Mouse (Mus musculus): ENCODE measurements at regions not wholly inside any gene's neighbourhood (a gene's known extent, or its start where the extent isn't known, plus 50 kb on each side); places are given as distances from the start of the nearest gene placed in this dataset.

DNA sequence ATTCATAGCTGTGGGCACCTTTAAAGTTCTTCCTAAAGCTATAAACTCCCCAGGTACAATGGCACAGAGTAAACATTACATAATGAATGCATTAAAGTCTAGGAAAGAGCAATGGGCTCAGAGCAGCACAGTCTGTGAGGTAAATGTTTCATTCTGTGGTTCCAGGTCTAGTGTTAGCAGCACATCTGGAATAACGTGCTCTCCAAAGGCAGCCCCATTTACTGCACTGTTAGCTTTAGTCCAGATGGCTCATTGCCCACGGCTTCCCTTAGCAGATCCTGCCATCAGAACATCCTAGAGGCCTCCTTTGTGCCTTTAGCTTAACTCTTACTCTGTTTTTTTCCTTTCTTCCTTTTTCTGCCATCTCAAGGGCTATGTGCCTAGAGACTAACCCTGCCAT lies 87.7 kb upstream of the Tspan7 start:
- Histone ChIP-seq H3K36me3 (no peaks in the 10 kb centered on the region), H3K4me3 (replicated peaks) (no peak overlapping the region), H3K4me2 (no peak overlapping the region), H3K9ac (no peak overlapping the region), H3K4me1 (no peaks in the 10 kb centered on the region), H3K27ac (no peak overlapping the region), H3K9me3 (replicated peaks) (no peaks in the 10 kb centered on the region), H3K27me3 (no peaks in the 10 kb centered on the region)
- no peak for ATAC-seq (replicated peaks; ENCODE audit: low FRiP score)
- WGBS: 58% methylated on average over 2 of the region's 2 CpGs

DNA sequence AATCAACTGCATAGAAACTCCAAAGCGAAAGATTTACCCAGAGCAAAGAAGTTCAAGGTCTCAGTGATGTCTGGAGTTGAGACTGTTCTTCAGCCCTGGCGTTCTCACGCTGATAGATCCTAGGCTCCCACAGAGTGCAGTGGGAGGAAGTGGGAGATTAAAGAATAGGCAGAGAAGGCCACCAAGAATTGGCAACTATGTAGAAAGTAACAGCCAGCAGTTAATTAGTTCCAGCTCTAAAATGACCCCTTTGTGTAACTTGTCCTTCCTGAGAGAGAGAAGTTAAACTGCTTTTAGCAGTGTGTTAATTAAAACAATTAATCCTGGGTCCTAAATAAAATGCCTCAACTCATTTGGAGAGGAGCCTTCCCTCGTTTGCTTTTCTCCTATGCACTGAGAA lies 73.7 kb upstream of the Tspan7 start:
- H3K27ac ChIP-seq: no peak overlapping the region
- ATAC-seq (replicated peaks; ENCODE audit: low FRiP score): no peak
- H3K4me3 ChIP-seq (replicated peaks): no peak overlapping the region
- 54% methylated on average over 4 of the region's 4 CpGs for WGBS
- no peaks in the 10 kb centered on the region for H3K36me3 ChIP-seq
- no peak overlapping the region for H3K4me2 ChIP-seq
- no peak overlapping the region for H3K9ac ChIP-seq
- no peaks in the 10 kb centered on the region for H3K4me1 ChIP-seq
- no peaks in the 10 kb centered on the region for H3K9me3 ChIP-seq (replicated peaks)
- H3K27me3 ChIP-seq: no peaks in the 10 kb centered on the region

DNA sequence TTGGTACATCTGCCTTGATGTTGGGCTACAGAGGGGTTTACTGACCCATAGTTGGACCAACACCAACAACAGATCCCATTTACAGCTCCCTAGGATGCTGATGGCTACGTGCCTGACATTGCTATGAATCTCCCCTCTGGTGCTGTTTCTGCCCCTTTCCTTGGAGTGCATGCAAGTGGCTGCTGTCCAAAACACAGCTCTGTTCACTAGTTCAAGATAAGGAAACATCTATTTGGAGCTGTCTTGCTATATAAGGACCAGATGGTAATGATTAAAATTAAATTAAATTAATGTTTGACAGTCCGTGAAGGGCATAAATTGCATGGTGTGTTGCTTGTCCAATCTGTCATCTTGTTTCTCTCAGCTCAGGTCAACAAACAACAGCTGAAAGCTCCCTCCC lies 62.5 kb upstream of the Tspan7 start:
- peak; percentile 66; the same call in 1 of the 2 replicates for ATAC-seq (replicated peaks; ENCODE audit: low FRiP score)
- H3K36me3 ChIP-seq: no peaks in the 10 kb centered on the region
- no peak overlapping the region for H3K4me3 ChIP-seq (replicated peaks)
- H3K9me3 ChIP-seq (replicated peaks): no peaks in the 10 kb centered on the region
- H3K4me1 ChIP-seq: no peaks in the 10 kb centered on the region
- no peak overlapping the region for H3K4me2 ChIP-seq
- H3K9ac ChIP-seq: no peak overlapping the region
- WGBS: 52% methylated on average over 2 of the region's 2 CpGs
- no peaks in the 10 kb centered on the region for H3K27me3 ChIP-seq
- H3K27ac ChIP-seq: no peak overlapping the region
